Mouse (Mus musculus) small intestine, adult 2 months (tissue): ENCODE measurements at regions not wholly inside any gene's neighbourhood (a gene's known extent, or its start where the extent isn't known, plus 50 kb on each side); places are given as distances from the start of the nearest gene placed in this dataset.

Source experiments
- H3K27ac ChIP-seq: fragments of 200-500 bp; 2 replicates; pipeline ENCODE4 v1.5.1; 2012; ENCODE audit warnings: low read depth, low read length, control low read depth, inconsistent platforms; ENCODE audit not compliant: insufficient read depth
- H3K27me3 ChIP-seq: fragments of 200-500 bp; 2 replicates; pipeline ENCODE4 v1.6.1; 2012; ENCODE audit warnings: mild to moderate bottlenecking, moderate library complexity, low read length, inconsistent platforms; ENCODE audit not compliant: control insufficient read depth, insufficient read depth
- H3K36me3 ChIP-seq: fragments of 200-500 bp; 2 replicates; pipeline ENCODE4 v1.6.1; 2012; ENCODE audit warnings: mild to moderate bottlenecking, low read length, control low read depth, inconsistent platforms; ENCODE audit not compliant: control insufficient read depth, insufficient read depth
- H3K4me1 ChIP-seq: fragments of 200-500 bp; 2 replicates; pipeline ENCODE4 v1.6.1; 2012; ENCODE audit warnings: low read length, inconsistent platforms, mixed read lengths; ENCODE audit not compliant: control insufficient read depth, insufficient read depth, insufficient read length
- H3K4me3 ChIP-seq: fragments of 200-500 bp; 2 replicates; pipeline ENCODE4 v1.5.1; 2012; ENCODE audit warnings: low read depth, mild to moderate bottlenecking, control low read depth, inconsistent platforms, low read length, moderate library complexity
- CTCF ChIP-seq: fragments of 200-500 bp; IDR thresholded peaks from 2 replicates; pipeline ENCODE4 v1.5.1; 2012; ENCODE audit warnings: low read depth, mild to moderate bottlenecking, control low read depth, inconsistent platforms, low read length, moderate library complexity, mixed read lengths; ENCODE audit not compliant: insufficient replicate concordance, insufficient read length; ENCODE audit errors: extremely low read depth
- POLR2A ChIP-seq: fragments of 200-500 bp; IDR thresholded peaks from 2 replicates; pipeline ENCODE4 v1.6.1; 2012; ENCODE audit warnings: low read depth, mild to moderate bottlenecking, control low read depth, inconsistent platforms, low read length, moderate library complexity
- WGBS: fragments of 180-500 bp; shearing (Covaris S2); methylation state at CpG from one replicate; pipeline ENCODE4 v1.1.7; 2018; 5-methylcytosine and 5-hydroxymethylcytosine counted together

DNA sequence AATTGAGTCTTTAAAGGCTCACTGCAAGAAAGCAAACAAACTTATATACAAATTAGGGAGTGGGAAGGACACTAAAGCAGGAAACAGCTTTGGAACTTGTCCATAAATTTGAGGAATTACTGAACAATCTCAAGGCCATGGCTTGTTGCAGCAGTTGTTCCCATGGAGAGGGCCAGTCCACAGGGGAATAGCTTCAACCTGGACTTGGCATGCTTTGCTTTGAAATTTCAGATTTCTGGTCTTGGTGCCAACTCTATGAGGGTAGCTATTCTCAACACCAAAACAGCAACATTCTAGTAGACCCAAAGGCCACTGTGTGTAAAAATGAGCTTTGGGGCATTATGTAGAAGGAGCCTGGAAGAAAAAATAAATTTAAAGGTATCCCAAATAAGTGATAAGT is 442.0 kb downstream of the Nr2f2 start:
- Histone ChIP-seq H3K4me3 (no peak overlapping the region), H3K4me1 (no peaks in the 10 kb centered on the region), H3K27ac (no peak overlapping the region), H3K27me3 (no peaks in the 10 kb centered on the region), H3K36me3 (no peaks in the 10 kb centered on the region)
- TF ChIP-seq CTCF (no peak), POLR2A (no peak)

- Histone ChIP-seq H3K4me1 (no peaks in the 10 kb centered on the region), H3K27me3 (no peaks in the 10 kb centered on the region), H3K36me3 (no peaks in the 10 kb centered on the region), H3K27ac (no peak overlapping the region), H3K4me3 (no peak overlapping the region)
- WGBS = 31% methylated on average over 4 of the region's 4 CpGs
- no peak for TF ChIP-seq POLR2A
- no peak for TF ChIP-seq CTCF
Measured at GRCm38 (mm10) chr7:69911760-69912159, 454.8 kb downstream of the Nr2f2 start.

- H3K27me3 ChIP-seq = no peaks in the 10 kb centered on the region
- no peaks in the 10 kb centered on the region for H3K36me3 ChIP-seq
- 67% methylated on average over 9 of the region's 9 CpGs for whole genome bisulfite sequencing
- no peak overlapping the region for H3K27ac ChIP-seq
- TF ChIP-seq POLR2A = no peak
- TF ChIP-seq CTCF = no peak
- H3K4me1 ChIP-seq = no peaks in the 10 kb centered on the region
- H3K4me3 ChIP-seq = no peak overlapping the region
Measured at GRCm38 (mm10) chr7:69890503-69891061, 476.0 kb downstream of the Nr2f2 start.

GRCm38 (mm10) chr7:69888251-69888650 is 478.3 kb downstream of the Nr2f2 start:
- Histone ChIP-seq H3K4me3 (no peak overlapping the region), H3K27ac (no peak overlapping the region), H3K27me3 (no peaks in the 10 kb centered on the region), H3K4me1 (no peaks in the 10 kb centered on the region), H3K36me3 (no peaks in the 10 kb centered on the region)
- 81% methylated on average over 7 of the region's 7 CpGs for WGBS
- TF ChIP-seq POLR2A = no peak
- TF ChIP-seq CTCF = no peak

GRCm38 (mm10) chr7:69877031-69877430 is 489.5 kb downstream of the Nr2f2 start:
- no peak overlapping the region for H3K27ac ChIP-seq
- no peaks in the 10 kb centered on the region for H3K27me3 ChIP-seq
- no peaks in the 10 kb centered on the region for H3K36me3 ChIP-seq
- H3K4me1 ChIP-seq = no peaks in the 10 kb centered on the region
- no peak overlapping the region for H3K4me3 ChIP-seq
- TF ChIP-seq CTCF (no peak), POLR2A (no peak)

DNA sequence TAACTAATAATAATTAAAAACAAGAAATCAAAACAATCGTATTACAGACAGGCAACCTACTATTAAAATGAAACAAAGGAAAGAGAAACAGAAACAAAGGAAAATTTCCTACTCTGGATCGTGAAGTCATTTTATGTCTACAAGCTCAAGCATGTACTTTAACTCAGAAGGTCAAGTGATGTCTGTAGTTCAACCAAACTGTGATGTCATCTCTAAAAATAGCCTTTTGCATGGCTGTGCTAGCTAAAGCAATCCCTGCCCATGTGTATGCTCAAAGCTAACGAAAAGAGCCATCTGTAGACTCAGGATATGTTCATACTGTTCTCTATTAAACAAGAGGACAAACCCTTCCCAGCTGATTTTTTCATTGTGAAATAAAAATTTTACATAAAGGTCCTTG is 500.7 kb downstream of the Nr2f2 start:
- TF ChIP-seq CTCF (no peak), POLR2A (no peak)
- no peak overlapping the region for H3K4me3 ChIP-seq
- no peaks in the 10 kb centered on the region for H3K27me3 ChIP-seq
- H3K27ac ChIP-seq = no peak overlapping the region
- no peaks in the 10 kb centered on the region for H3K36me3 ChIP-seq
- WGBS = 77% methylated on average over 3 of the region's 3 CpGs
- H3K4me1 ChIP-seq = no peaks in the 10 kb centered on the region

GRCm38 (mm10) chr7:69844631-69845324 is 521.8 kb downstream of the Nr2f2 start:
- Histone ChIP-seq H3K27ac (no peak overlapping the region), H3K4me3 (no peak overlapping the region), H3K27me3 (no peaks in the 10 kb centered on the region), H3K36me3 (no peaks in the 10 kb centered on the region), H3K4me1 (no peaks in the 10 kb centered on the region)
- whole genome bisulfite sequencing = 37% methylated on average over 19 of the region's 19 CpGs
- TF ChIP-seq CTCF = no peak
- no peak for TF ChIP-seq POLR2A

DNA sequence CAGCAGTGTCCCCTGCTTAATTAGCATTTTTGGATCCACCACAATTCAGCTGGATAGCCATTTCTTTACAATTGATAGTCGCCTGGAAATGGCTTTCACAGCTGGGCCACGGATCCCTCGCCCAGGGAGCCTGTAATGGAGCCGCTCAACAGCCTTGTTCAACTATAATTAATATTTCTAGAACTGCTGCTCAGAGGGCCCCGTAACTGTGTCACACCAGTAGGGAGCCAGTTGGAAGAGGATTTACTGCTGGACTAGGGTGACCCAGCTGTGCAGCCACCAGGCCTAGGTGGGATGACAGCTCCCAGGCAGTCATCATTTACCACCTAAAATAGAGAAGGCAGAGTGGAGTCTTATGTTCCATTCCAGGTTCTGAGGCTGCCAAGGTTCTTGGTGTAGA is 529.2 kb downstream of the Nr2f2 start:
- no peak for TF ChIP-seq POLR2A
- TF ChIP-seq CTCF = no peak
- WGBS = 86% methylated on average over 5 of the region's 5 CpGs
- Histone ChIP-seq H3K27me3 (no peaks in the 10 kb centered on the region), H3K4me3 (no peak overlapping the region), H3K4me1 (no peaks in the 10 kb centered on the region), H3K27ac (no peak overlapping the region), H3K36me3 (no peaks in the 10 kb centered on the region)
